Mouse (Mus musculus): ENCODE data around the gene Psors1c2. TPM values are rescaled to one million over a fixed set of nuclear protein-coding genes. Genes with fewer than 3 reads are reported as not detected.
"Not testable (repeated sequence)": the region's sequence is repeated elsewhere in the genome, so short reads cannot be mapped to it uniquely, and the experiment has no call there.

Psors1c2 gene
- polyA plus RNA-seq, 1 experiment, result 0.15 TPM

DNA sequence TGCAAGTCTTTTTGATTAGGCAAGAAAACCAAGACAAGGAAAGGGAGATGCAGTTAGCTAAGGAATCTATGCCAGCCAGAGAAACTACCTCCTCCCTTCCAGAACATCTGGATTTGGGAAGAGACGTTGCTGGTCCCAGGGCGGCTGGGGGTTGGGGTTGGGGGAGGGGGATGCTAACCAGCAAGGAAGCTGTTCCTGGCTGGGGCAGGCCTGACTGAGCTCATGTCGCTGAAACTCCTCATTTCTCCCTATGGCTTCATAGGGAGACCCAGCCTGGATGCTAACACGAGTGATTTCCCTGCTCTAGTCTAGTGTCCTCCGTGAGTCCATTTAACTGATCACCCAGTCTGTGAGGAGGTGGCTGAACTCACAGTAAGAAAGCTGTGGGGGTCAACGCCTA is 30.8 kb upstream of the Psors1c2 start:
- Histone ChIP-seq H3K4me3 (ENCODE audit: low read depth, low read length) (no peak overlapping the region), H3K36me3 (ENCODE audit: control insufficient read depth, insufficient read depth, low read length) (no peaks in the 10 kb centered on the region), H3K27ac (ENCODE audit: insufficient read depth, low read depth, low read length) (no peak overlapping the region), H3K27me3 (ENCODE audit: control insufficient read depth, insufficient read depth, low read length) (no peaks in the 10 kb centered on the region), H3K4me1 (ENCODE audit: control insufficient read depth, insufficient read depth, insufficient read length, low read length) (no peaks in the 10 kb centered on the region)
- no peak for TF ChIP-seq POLR2A (IDR thresholded peaks at IDR 0.05; ENCODE audit: low read depth, low read length)
- TF ChIP-seq CTCF (IDR thresholded peaks at IDR 0.05; ENCODE audit: extremely low read depth, insufficient read length, insufficient replicate concordance, low read depth, low read length), result no peak
- WGBS, result 55% methylated on average over 6 of the region's 6 CpGs

DNA sequence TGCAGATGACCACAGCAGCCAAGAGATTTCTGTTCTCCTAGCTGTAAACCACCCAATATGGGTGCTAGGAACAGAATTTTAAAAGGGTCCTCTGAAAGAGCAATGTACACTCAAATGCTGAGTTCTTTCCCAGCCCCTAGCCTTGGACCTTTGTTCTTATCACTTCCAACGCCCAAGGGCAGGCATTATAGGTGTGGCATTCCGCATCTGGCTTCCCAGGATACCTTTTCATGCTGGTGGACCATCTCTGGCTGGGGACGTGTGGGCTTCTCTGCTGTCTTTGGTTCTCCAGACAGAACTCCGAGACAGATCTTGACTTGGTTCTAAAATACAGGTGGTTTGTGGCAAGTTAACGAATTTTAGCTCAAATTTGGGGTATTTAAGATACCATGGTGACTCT is 30.2 kb upstream of the Psors1c2 start:
- Histone ChIP-seq H3K4me3 (ENCODE audit: low read depth, low read length) (no peak overlapping the region), H3K27ac (ENCODE audit: insufficient read depth, low read depth, low read length) (no peak overlapping the region), H3K27me3 (ENCODE audit: control insufficient read depth, insufficient read depth, low read length) (no peaks in the 10 kb centered on the region), H3K36me3 (ENCODE audit: control insufficient read depth, insufficient read depth, low read length) (no peaks in the 10 kb centered on the region), H3K4me1 (ENCODE audit: control insufficient read depth, insufficient read depth, insufficient read length, low read length) (no peaks in the 10 kb centered on the region)
- WGBS, result 40% methylated on average over 5 of the region's 5 CpGs
- no peak for TF ChIP-seq POLR2A (IDR thresholded peaks at IDR 0.05; ENCODE audit: low read depth, low read length)
- TF ChIP-seq CTCF (IDR thresholded peaks at IDR 0.05; ENCODE audit: extremely low read depth, insufficient read length, insufficient replicate concordance, low read depth, low read length), result no peak

DNA sequence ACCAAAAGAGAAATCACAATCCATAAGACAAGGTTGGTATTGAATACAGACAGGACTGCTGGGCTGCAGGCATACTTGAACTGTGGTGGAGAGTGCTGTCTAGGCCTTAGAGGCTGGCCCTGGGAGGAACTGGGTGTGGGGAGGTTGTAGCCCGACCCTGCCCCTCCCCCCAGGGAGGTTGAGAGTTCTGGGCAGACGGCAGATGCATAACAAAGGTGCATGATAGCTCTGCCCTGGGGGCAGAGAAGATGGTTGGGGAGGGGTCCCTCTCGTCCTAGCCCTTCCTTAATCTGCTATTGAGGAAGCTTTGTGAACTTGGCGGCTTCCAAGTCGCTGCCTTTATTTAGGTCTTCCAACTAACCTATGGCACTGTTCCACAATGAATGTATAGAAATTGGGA is 29.2 kb upstream of the Psors1c2 start:
- WGBS, result 56% methylated on average over 5 of the region's 5 CpGs
- Histone ChIP-seq H3K36me3 (ENCODE audit: control insufficient read depth, insufficient read depth, low read length) (no peaks in the 10 kb centered on the region), H3K4me3 (ENCODE audit: low read depth, low read length) (no peak overlapping the region), H3K4me1 (ENCODE audit: control insufficient read depth, insufficient read depth, insufficient read length, low read length) (no peaks in the 10 kb centered on the region), H3K27me3 (ENCODE audit: control insufficient read depth, insufficient read depth, low read length) (no peaks in the 10 kb centered on the region), H3K27ac (ENCODE audit: insufficient read depth, low read depth, low read length) (no peak overlapping the region)
- TF ChIP-seq CTCF (IDR thresholded peaks at IDR 0.05; ENCODE audit: extremely low read depth, insufficient read length, insufficient replicate concordance, low read depth, low read length) (no peak), POLR2A (IDR thresholded peaks at IDR 0.05; ENCODE audit: low read depth, low read length) (no peak)

DNA sequence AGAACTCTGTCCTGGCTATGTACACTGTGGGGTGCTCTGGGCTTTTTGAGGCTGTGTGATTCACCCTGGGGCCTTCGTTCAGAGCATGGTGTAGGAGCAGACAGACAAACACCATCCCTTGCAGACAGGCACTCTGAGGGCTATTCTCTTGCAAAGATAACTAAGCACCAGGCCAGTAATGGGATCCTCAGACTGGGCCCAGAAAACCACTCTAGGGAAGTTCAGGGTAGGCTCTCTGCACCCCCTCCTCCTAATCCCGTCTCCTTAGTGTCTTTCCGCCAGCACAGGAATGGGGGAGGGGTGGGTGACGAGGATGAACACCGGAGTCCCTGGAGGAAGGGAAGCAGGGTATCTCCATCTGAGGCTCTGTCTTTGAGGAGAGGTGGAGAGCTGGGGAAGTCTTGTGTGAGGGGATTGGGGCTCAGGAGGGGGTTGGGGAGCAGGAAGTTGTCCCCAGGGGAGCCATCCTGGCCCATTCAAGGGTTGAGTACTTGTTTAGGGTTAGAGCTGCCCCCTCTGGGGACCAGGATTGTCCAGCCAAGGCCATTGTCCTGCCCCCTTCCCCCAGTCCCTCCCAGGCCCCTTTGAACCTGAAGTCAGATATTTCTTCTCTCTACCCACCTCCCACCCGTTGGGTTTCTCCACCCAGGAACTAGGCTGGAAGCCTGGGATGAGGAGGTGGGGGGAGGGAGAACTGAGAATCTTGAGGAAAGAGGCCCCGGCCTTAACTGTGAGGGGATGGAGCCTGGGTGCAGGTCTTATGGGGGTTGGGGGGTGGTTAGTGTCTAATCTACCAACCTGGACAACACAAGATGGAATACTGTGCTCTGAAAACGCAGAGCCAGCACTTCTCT is 28.1 kb upstream of the Psors1c2 start:
- Histone ChIP-seq H3K4me1 (ENCODE audit: control insufficient read depth, insufficient read depth, insufficient read length, low read length) (no peaks in the 10 kb centered on the region), H3K36me3 (ENCODE audit: control insufficient read depth, insufficient read depth, low read length) (no peaks in the 10 kb centered on the region), H3K4me3 (ENCODE audit: low read depth, low read length) (no peak overlapping the region), H3K27me3 (ENCODE audit: control insufficient read depth, insufficient read depth, low read length) (no peaks in the 10 kb centered on the region; the same call in 1 of the 2 replicates), H3K27ac (ENCODE audit: insufficient read depth, low read depth, low read length) (no peak overlapping the region)
- WGBS, result 71% methylated on average over 8 of the region's 8 CpGs
- TF ChIP-seq CTCF (IDR thresholded peaks at IDR 0.05; ENCODE audit: extremely low read depth, insufficient read length, insufficient replicate concordance, low read depth, low read length) (no peak), POLR2A (IDR thresholded peaks at IDR 0.05; ENCODE audit: low read depth, low read length) (no peak)

DNA sequence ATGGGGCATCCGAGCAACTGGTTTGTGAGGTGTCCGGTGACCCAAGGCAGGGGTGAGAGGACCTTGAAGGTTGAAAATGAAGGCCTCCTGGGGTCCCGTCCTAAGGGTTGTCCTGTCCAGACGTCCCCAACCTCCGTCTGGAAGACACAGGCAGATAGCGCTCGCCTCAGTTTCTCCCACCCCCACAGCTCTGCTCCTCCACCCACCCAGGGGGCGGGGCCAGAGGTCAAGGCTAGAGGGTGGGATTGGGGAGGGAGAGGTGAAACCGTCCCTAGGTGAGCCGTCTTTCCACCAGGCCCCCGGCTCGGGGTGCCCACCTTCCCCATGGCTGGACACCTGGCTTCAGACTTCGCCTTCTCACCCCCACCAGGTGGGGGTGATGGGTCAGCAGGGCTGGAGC is 27.2 kb upstream of the Psors1c2 start, which contains the start of gene Pou5f1:
Pou5f1 (plus strand) TSS at position 243 of the 400 bp plus-strand sequence.
- Histone ChIP-seq H3K4me3 (ENCODE audit: low read depth, low read length) (no peak within 1 kb of the TSS), H3K27ac (ENCODE audit: insufficient read depth, low read depth, low read length) (no peak within 1 kb of the TSS), H3K4me1 (ENCODE audit: control insufficient read depth, insufficient read depth, insufficient read length, low read length) (no peaks in the 10 kb centered on the region), H3K27me3 (ENCODE audit: control insufficient read depth, insufficient read depth, low read length) (no peaks in the 10 kb centered on the region; the same call in 1 of the 2 replicates), H3K36me3 (ENCODE audit: control insufficient read depth, insufficient read depth, low read length) (no peaks in the 10 kb centered on the region)
- WGBS, result 86% methylated on average over 13 of the region's 13 CpGs
- TF ChIP-seq POLR2A (IDR thresholded peaks at IDR 0.05; ENCODE audit: low read depth, low read length) (no peak), CTCF (IDR thresholded peaks at IDR 0.05; ENCODE audit: extremely low read depth, insufficient read length, insufficient replicate concordance, low read depth, low read length) (no peak)

DNA sequence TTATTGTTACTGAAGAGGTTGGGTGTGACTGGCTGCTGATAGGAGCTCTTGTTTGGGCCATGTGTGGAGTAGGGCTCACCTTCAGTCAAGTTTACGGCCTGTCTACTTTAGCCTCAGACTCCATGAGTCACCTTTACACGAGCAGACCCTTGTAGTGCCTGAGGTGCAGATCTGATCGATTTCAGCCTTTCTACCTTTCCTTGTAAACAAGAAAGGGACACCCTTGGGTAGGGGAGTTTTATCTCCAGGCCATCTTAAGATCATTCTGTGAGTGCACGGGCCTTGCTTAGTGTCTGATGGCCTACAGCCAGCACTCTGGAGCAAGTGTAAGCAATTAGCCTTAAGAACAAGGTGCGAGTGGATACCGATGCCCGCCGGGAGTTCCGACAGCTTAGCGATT is 26.1 kb upstream of the Psors1c2 start:
- no peak for TF ChIP-seq POLR2A (IDR thresholded peaks at IDR 0.05; ENCODE audit: low read depth, low read length)
- TF ChIP-seq CTCF (IDR thresholded peaks at IDR 0.05; ENCODE audit: extremely low read depth, insufficient read length, insufficient replicate concordance, low read depth, low read length), result no peak
- Histone ChIP-seq H3K27ac (ENCODE audit: insufficient read depth, low read depth, low read length) (no peak overlapping the region), H3K4me3 (ENCODE audit: low read depth, low read length) (no peak overlapping the region), H3K27me3 (ENCODE audit: control insufficient read depth, insufficient read depth, low read length) (no peaks in the 10 kb centered on the region; the same call in 1 of the 2 replicates), H3K4me1 (ENCODE audit: control insufficient read depth, insufficient read depth, insufficient read length, low read length) (no peaks in the 10 kb centered on the region), H3K36me3 (ENCODE audit: control insufficient read depth, insufficient read depth, low read length) (no peaks in the 10 kb centered on the region)
- 18% methylated on average over 10 of the region's 10 CpGs for WGBS

DNA sequence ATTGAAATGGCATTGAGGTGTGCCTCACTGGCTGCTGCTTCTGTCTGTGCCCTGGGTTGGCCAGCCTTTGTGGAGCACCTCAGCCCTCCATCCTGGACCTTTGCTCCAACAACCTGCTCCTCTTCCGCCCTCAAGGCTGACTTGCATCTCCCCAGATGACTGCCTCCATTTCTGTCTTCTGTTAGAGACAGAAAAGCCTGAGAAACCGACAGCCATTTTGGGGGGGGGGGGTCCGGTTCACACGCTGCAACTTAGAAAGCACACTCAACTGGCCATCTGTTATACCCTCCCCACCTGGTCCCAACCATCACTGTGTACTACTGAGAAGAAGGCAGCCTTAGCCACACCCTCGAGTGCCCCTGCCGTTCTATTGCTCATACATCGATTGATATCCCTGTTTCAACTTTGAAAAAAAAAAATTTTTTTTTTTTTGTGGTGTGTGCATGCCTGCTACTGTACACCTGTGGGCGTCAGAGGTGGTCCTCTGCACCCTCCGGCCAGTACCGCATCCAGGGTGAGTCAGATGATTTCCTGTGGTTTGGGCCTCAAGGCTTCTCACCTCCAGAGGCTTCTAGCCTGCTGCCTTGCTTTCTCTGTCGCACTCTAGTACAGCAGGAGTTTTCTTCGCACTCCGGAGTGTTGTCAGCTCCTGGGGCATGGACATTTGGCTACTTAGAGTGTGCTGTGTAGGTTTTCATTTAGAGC is 25.3 kb upstream of the Psors1c2 start:
- H3K4me1 ChIP-seq (ENCODE audit: control insufficient read depth, insufficient read depth, insufficient read length, low read length), result no peaks in the 10 kb centered on the region
- no peak overlapping the region for H3K27ac ChIP-seq (ENCODE audit: insufficient read depth, low read depth, low read length)
- H3K36me3 ChIP-seq (ENCODE audit: control insufficient read depth, insufficient read depth, low read length), result no peaks in the 10 kb centered on the region
- H3K4me3 ChIP-seq (ENCODE audit: low read depth, low read length), result no peak overlapping the region
- 53% methylated on average over 13 of the region's 13 CpGs for WGBS
- H3K27me3 ChIP-seq (ENCODE audit: control insufficient read depth, insufficient read depth, low read length), result no peaks in the 10 kb centered on the region; the same call in 1 of the 2 replicates
- TF ChIP-seq POLR2A (IDR thresholded peaks at IDR 0.05; ENCODE audit: low read depth, low read length) (no peak), CTCF (IDR thresholded peaks at IDR 0.05; ENCODE audit: extremely low read depth, insufficient read length, insufficient replicate concordance, low read depth, low read length) (no peak)

DNA sequence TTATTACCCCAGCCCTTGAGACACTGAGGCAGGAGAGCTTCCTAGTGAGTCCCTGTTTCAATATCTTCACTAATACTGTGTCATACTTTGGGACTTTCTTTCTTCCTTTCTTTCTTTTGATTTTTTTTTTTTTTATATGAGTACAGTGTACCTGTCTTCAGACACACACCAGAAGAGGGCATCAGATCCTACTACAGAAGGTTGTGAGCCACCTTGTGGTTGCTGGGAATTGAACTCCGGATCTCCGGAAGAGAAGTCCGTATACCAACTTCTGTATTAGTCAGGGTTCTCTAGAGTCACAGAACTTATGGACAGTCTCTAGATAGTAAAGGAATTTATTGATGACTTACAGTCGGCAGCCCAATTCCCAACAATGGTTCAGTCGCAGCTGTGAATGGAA is 24.7 kb upstream of the Psors1c2 start:
- not testable (repeated sequence) for H3K4me3 ChIP-seq (ENCODE audit: low read depth, low read length); H3K27me3 ChIP-seq (ENCODE audit: control insufficient read depth, insufficient read depth, low read length); H3K36me3 ChIP-seq (ENCODE audit: control insufficient read depth, insufficient read depth, low read length); H3K4me1 ChIP-seq (ENCODE audit: control insufficient read depth, insufficient read depth, insufficient read length, low read length); H3K27ac ChIP-seq (ENCODE audit: insufficient read depth, low read depth, low read length)
- WGBS, result 64% methylated on average over 5 of the region's 5 CpGs
